Mouse (Mus musculus) hindbrain, embryonic 12.5 days (tissue): ENCODE data around the gene Dmrtc2. TPM values are rescaled to one million over a fixed set of nuclear protein-coding genes. Genes with fewer than 3 reads are reported as not detected.
A peak's percentile ranks its signal among the peaks of the same experiment; 100 is the strongest.

ENCODE experiments used
- ATAC-seq: fragments of 200-750 bp; cut with Nextera tagmentation; 2 replicates; pipeline ENCODE4 v1.8.0; 2017; ENCODE audit warnings: moderate TSS enrichment; ENCODE audit not compliant: low FRiP score
- H3K27ac ChIP-seq: fragments of 300-500 bp; sonication (generic); 2 replicates; pipeline ENCODE4 v1.5.1; 2016; ENCODE audit warnings: mild to moderate bottlenecking
- H3K27me3 ChIP-seq: fragments of 300-500 bp; sonication (generic); 2 replicates; pipeline ENCODE4 v1.6.1; 2016; ENCODE audit warnings: mild to moderate bottlenecking
- H3K36me3 ChIP-seq: fragments of 300-500 bp; sonication (generic); 2 replicates; pipeline ENCODE4 v1.6.1; 2016; ENCODE audit warnings: mild to moderate bottlenecking
- H3K4me1 ChIP-seq: fragments of 300-500 bp; sonication (generic); 2 replicates; pipeline ENCODE4 v1.6.1; 2016
- H3K4me2 ChIP-seq: fragments of 300-500 bp; sonication (generic); replicated peaks from 2 replicates; pipeline ENCODE4 v1.6.1; 2016; ENCODE audit warnings: mild to moderate bottlenecking
- H3K4me3 ChIP-seq: fragments of 300-500 bp; sonication (generic); 2 replicates; pipeline ENCODE4 v1.5.1; 2016; ENCODE audit warnings: mild to moderate bottlenecking
- H3K9ac ChIP-seq: fragments of 300-500 bp; sonication (generic); 2 replicates; pipeline ENCODE4 v1.6.1; 2016; ENCODE audit warnings: mild to moderate bottlenecking, moderate library complexity
- H3K9me3 ChIP-seq: fragments of 300-500 bp; sonication (generic); replicated peaks from 2 replicates; pipeline ENCODE4 v1.6.1; 2016; ENCODE audit warnings: mild to moderate bottlenecking
- WGBS: fragments of 180-500 bp; shearing (Covaris S2); methylation state at CpG from one replicate; pipeline ENCODE4 v1.1.7; 2016; 5-methylcytosine and 5-hydroxymethylcytosine counted together
- polyA plus RNA-seq: library from polyadenylated mRNA; unstranded; fragments of >200 nt; fragmentation: Nextera tagmentation; extraction: Ambion mirVana; gene quantifications from 2 replicates; pipeline ENCODE4 v1.2.1, GENCODE M21; 2016

The Dmrtc2 gene
- polyA plus RNA-seq, 1 experiment from 2014 or later, result not detected

- Histone ChIP-seq H3K27ac (no peak overlapping the region), H3K36me3 (peaks cover 20% of the 10 kb centered on the region), H3K4me1 (peaks cover 25% of the 10 kb centered on the region), H3K4me3 (no peak overlapping the region), H3K27me3 (no peaks in the 10 kb centered on the region), H3K4me2 (no peak overlapping the region), H3K9me3 (no peaks in the 10 kb centered on the region), H3K9ac (no peak overlapping the region)
- WGBS, result 92% methylated on average over 9 of the region's 9 CpGs
- no peak for ATAC-seq
Observed at GRCm38 (mm10) chr7:24882416-24883199, 12.8 kb downstream of the Dmrtc2 start.

GRCm38 (mm10) chr7:24883896-24884692 lies 14.2 kb downstream of the Dmrtc2 start, which contains the start of gene Rps19:
TSS of gene Rps19 (plus strand) at chr7:24884371.
- Histone ChIP-seq H3K4me2 (peak within 1 kb of the TSS; percentile 79), H3K9me3 (no peaks in the 10 kb centered on the region), H3K27ac (peak within 1 kb of the TSS; percentile 87), H3K27me3 (no peaks in the 10 kb centered on the region), H3K9ac (peak within 1 kb of the TSS; percentile 98), H3K4me1 (peaks cover 28% of the 10 kb centered on the region), H3K4me3 (peak within 1 kb of the TSS; percentile 82), H3K36me3 (peaks cover 34% of the 10 kb centered on the region)
- under 1% methylated on average over 57 of the region's 57 CpGs for WGBS
- ATAC-seq, result peak; percentile 94

DNA sequence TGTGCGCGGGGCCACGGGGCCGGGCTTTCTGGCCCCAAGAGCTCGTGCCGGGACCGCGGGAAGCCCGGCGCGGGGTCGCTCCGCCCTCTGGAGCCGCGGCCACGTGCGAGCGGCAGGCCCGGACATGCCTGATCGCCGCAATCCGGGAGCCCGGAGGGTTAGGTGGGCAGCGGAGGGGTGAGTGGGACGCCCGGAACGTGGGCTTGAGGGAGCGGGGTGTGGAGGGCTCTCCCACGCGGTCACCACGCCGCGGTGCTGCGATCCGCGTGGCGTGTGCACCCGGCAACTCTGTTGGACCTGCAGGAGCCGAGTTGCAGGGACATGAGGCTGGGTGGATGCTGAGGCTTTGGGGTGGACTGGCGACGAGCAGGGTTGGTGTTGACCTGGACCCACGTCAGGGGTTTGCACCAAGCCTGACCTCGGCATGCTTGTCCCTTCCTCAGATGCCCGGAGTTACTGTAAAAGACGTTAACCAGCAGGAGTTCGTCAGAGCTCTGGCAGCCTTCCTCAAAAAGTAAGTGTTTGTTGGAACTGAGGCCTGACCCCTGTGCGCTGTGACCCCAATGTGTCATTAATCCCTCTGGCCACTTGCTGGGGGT lies 14.9 kb downstream of the Dmrtc2 start:
- peaks cover 28% of the 10 kb centered on the region for H3K4me1 ChIP-seq
- peak; percentile 5; the same call in 1 of the 2 replicates for ATAC-seq
- H3K4me2 ChIP-seq, result peak overlapping the region; percentile 79
- WGBS, result under 1% methylated on average over 47 of the region's 47 CpGs
- peaks cover 41% of the 10 kb centered on the region for H3K36me3 ChIP-seq
- H3K9ac ChIP-seq, result peak overlapping the region; percentile 98
- H3K27ac ChIP-seq, result peak overlapping the region; percentile 87
- H3K4me3 ChIP-seq, result peak overlapping the region; percentile 82
- no peaks in the 10 kb centered on the region for H3K27me3 ChIP-seq
- no peaks in the 10 kb centered on the region for H3K9me3 ChIP-seq

DNA sequence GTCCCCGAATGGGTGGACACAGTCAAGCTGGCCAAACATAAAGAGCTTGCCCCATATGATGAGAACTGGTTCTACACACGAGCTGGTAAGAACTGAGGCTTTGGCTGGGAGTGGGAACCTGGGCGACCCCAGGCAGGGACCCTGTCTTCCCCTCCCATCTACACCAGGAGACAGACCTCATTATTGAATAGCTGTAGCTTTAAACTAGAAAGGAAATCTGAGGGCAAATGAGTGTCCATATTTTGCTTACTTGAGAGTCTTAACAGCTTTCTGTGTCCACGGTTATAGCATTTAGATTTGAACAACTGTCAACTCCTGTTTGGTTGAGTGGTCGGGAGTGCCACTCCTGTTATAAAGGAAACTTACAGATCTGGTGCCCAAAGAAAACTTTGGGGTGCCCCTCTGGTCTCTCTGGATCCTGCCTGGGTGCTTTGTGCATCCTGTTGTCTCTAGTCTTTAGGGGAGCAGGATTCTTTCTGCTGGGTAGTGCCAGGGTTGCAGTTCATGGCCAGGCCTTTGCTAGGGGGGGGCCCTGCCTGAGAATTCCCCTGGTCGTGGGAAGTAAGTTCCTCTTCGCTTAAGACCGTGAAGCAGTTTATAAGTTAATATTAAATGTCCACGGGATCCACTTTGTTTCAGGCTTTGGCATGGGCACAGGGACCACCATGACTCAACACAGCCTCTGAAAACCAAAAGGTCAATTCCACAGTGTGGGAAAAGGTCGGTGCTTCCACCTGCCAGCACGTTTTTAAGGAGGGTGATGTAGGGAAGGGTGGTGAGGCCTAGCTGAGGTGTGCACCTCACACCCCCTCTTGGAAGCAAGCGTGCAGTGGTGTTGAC lies 15.8 kb downstream of the Dmrtc2 start:
- Histone ChIP-seq H3K27me3 (no peaks in the 10 kb centered on the region), H3K36me3 (peaks cover 46% of the 10 kb centered on the region), H3K4me2 (peak overlapping the region; percentile 79), H3K4me3 (peak overlapping the region; percentile 82), H3K4me1 (peaks cover 28% of the 10 kb centered on the region), H3K27ac (no peak overlapping the region), H3K9me3 (no peaks in the 10 kb centered on the region), H3K9ac (peak overlapping the region; percentile 98)
- no peak for ATAC-seq
- WGBS, result 47% methylated on average over 12 of the region's 12 CpGs

GRCm38 (mm10) chr7:24886308-24886633 lies 16.4 kb downstream of the Dmrtc2 start:
- peaks cover 46% of the 10 kb centered on the region for H3K36me3 ChIP-seq
- ATAC-seq, result no peak
- 77% methylated on average over 4 of the region's 4 CpGs for WGBS
- H3K4me1 ChIP-seq, result peaks cover 28% of the 10 kb centered on the region
- H3K27ac ChIP-seq, result no peak overlapping the region
- H3K9me3 ChIP-seq, result no peaks in the 10 kb centered on the region
- H3K4me2 ChIP-seq, result peak overlapping the region; percentile 79
- peak overlapping the region; percentile 82 for H3K4me3 ChIP-seq
- peak overlapping the region; percentile 98 for H3K9ac ChIP-seq
- no peaks in the 10 kb centered on the region for H3K27me3 ChIP-seq

DNA sequence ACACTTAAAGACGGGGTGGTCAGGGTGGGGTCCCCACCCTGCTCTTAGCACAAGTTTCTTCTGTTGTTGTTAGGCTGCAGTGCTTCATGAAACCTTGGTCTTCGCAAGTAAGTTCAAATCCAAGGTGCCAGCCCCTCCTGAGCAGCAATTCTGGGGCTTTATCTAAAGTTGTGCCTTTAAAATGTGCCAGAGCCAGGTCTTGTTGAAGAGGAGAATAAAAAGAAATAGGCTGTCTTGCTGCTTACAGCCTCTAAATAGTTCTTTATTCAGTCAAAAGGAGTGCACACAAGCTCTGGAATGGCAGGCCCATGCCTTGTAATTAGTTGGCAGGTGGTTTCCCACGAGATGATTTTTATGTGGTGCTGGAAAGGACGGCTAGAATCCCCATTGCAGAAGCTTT lies 17.2 kb downstream of the Dmrtc2 start:
- no peaks in the 10 kb centered on the region for H3K27me3 ChIP-seq
- H3K4me1 ChIP-seq, result peaks cover 28% of the 10 kb centered on the region
- no peak overlapping the region for H3K4me2 ChIP-seq
- H3K27ac ChIP-seq, result no peak overlapping the region
- WGBS, result 75% methylated on average over 4 of the region's 4 CpGs
- H3K9ac ChIP-seq, result peak overlapping the region; percentile 19; the same call in 1 of the 2 replicates
- H3K9me3 ChIP-seq, result no peaks in the 10 kb centered on the region
- no peak for ATAC-seq
- peaks cover 46% of the 10 kb centered on the region for H3K36me3 ChIP-seq
- H3K4me3 ChIP-seq, result no peak overlapping the region

GRCm38 (mm10) chr7:24889431-24890220 lies 19.8 kb downstream of the Dmrtc2 start:
- 83% methylated on average over 6 of the region's 6 CpGs for WGBS
- Histone ChIP-seq H3K9ac (no peak overlapping the region), H3K4me2 (no peak overlapping the region), H3K36me3 (peaks cover 46% of the 10 kb centered on the region), H3K9me3 (no peaks in the 10 kb centered on the region), H3K4me1 (peaks cover 28% of the 10 kb centered on the region), H3K27ac (no peak overlapping the region), H3K4me3 (no peak overlapping the region), H3K27me3 (no peaks in the 10 kb centered on the region)
- 0 out of 2 replicates have a peak, but pooled peaks have one; percentile 8 for ATAC-seq

DNA sequence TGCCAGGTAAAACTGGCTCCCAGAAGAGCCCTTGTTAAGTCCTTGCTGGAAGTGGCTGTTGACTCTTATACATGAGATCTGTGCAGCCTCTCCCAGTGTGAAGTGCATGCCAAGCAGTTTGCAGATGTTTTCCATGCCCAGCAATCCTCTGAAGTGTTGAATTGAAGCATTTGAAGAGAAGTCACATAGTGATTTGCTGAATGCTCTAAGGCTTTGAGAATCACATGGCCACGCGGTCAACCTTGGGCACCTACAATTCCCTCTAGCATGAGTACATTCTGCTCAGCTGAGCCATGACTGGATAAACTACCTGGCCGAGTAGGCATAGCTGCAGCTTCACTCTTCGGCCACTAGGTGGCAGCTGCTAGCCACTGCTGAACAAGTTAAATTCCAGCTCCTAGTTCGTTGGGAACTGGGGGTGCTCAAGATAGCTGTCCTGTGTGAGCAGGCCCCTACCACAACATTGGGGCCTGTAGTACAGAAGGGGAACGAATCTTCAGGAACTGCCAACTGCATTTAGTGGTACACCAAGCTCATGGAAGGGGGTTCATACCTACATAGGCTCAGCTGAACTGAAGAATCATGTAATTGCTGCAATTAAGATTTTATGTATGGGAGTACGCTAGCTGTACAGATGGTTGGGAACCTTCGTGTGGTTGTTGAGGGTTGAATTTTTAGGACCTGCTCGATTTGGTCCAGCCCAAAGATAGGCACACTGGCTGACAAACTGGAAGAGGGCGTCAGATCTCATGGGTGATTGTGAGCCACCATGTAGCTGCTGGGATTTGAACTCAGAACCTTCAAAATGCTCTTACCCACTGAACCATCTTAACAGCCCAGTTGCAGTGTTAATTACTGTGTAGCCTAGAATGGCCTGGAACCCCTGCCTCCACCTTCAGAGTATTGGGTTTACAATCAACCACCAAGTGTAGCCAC lies 20.7 kb downstream of the Dmrtc2 start:
- peak; percentile 53 for ATAC-seq
- H3K9me3 ChIP-seq, result no peaks in the 10 kb centered on the region
- H3K4me2 ChIP-seq, result no peak overlapping the region
- H3K36me3 ChIP-seq, result peaks cover 46% of the 10 kb centered on the region
- WGBS, result 35% methylated on average over 10 of the region's 10 CpGs
- H3K27me3 ChIP-seq, result no peaks in the 10 kb centered on the region
- H3K27ac ChIP-seq, result no peak overlapping the region
- H3K9ac ChIP-seq, result no peak overlapping the region
- no peak overlapping the region for H3K4me3 ChIP-seq
- peaks cover 23% of the 10 kb centered on the region for H3K4me1 ChIP-seq

DNA sequence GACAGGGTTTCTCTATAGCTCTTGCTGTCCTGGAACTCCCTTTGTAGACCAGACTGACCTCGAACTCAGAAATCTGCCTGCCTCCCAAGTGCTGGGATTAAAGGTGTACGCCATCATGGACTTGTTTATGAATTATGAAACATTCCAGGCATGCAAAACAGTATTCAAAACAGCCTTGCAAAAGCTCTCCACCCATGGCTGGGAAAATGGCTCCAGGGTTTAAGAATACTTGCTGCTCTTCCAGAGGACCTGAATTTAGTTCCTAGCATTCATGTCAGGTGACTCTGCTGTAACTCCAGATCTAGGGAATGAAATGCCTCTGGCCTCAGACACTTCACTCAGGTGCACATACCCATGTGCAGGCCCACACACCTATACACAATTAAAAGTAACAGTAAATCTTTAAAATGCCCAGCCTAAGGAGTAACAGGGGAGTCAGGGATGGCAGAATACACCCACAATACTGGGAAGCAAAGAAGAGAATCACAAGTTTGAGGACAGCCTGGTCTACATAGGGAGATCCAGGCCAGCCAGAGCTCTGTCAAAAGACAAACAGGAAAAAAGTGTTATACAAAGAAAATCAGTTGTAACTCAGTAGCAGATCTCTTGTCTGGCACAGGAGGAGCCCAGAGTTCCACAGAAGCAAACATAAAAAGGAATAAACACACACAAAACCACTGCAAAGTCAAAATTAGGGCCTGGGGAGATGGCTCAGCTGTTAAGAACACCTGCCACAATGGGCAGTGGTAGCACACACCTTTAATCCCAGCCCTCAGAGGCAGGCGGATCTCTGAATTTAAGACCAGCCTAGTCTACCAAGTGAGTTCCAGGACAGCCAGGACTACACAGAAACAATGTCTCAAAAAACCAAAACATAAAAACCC lies 21.6 kb downstream of the Dmrtc2 start:
- Histone ChIP-seq H3K36me3 (peaks cover 36% of the 10 kb centered on the region), H3K27ac (no peak overlapping the region), H3K4me2 (no peak overlapping the region), H3K9ac (no peak overlapping the region), H3K9me3 (no peaks in the 10 kb centered on the region), H3K27me3 (no peaks in the 10 kb centered on the region), H3K4me3 (no peak overlapping the region), H3K4me1 (peaks cover 13% of the 10 kb centered on the region)
- ATAC-seq, result no peak
- WGBS, result 78% methylated on average over 3 of the region's 3 CpGs

DNA sequence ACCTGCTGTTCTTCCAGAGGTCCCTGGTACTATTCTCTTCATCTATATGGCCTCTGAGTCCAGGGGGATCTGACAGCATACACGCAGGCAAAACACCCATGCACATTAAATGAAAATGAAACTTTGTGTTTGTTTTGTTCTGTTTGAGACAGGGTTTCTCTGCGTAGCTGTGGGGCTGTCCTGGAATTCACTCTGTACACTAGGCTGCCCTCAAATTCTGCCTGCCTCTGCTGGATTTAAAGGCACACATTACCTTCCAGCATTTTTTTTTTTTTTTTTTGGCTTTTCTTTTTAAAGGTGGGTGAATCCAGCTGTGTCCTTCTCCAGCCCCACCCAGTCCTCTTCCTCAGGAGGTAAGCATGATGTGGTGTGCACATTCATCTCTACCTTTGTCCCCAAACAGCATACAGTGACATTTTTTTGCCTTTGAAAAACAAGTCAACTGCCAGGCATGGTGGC lies 22.3 kb downstream of the Dmrtc2 start:
- Histone ChIP-seq H3K9ac (no peak overlapping the region), H3K27me3 (no peaks in the 10 kb centered on the region), H3K4me2 (no peak overlapping the region), H3K27ac (no peak overlapping the region), H3K4me3 (no peak overlapping the region), H3K36me3 (peaks cover 30% of the 10 kb centered on the region), H3K9me3 (no peaks in the 10 kb centered on the region), H3K4me1 (peaks cover 8% of the 10 kb centered on the region)
- WGBS, result 75% methylated on average over 2 of the region's 2 CpGs
- no peak for ATAC-seq
